Mouse (Mus musculus): ENCODE measurements around the gene Zdhhc23. TPM values are rescaled to one million over a fixed set of nuclear protein-coding genes. Genes with fewer than 3 reads are reported as not detected.

The Zdhhc23 gene
- total and polyA plus RNA-seq, 3 experiments = 3.8 to 53.3 (median 7.8) TPM

- no peaks in the 10 kb centered on the region for H3K9me3 ChIP-seq (replicated peaks; ENCODE audit: insufficient read depth, low read length)
- H3K27ac ChIP-seq (ENCODE audit: control insufficient read depth, low read depth, low read length) = no peak overlapping the region
- H3K4me3 ChIP-seq (ENCODE audit: control insufficient read depth in 1 of 2, insufficient read depth in 1 of 2, low read depth in 2 of 2, low read length in 2 of 2) = no peak overlapping the region
- H3K27me3 ChIP-seq (ENCODE audit: control insufficient read depth in 1 of 2, insufficient read depth in 2 of 2, low read length in 2 of 2) = no peaks in the 10 kb centered on the region
- H3K79me2 ChIP-seq (ENCODE audit: control insufficient read depth, insufficient read depth, low read length, poor library complexity) = no peaks in the 10 kb centered on the region
- peaks cover 0 to 6% of the 10 kb centered on the region in 2 experiments; a peak in 2 of 4 replicates for H3K36me3 ChIP-seq (ENCODE audit: control insufficient read depth in 1 of 2, insufficient read depth in 2 of 2, low read length in 2 of 2)
- H3K4me1 ChIP-seq (ENCODE audit: control insufficient read depth in 1 of 2, insufficient read depth in 2 of 2, low read length in 2 of 2) = peaks cover 2 to 3% of the 10 kb centered on the region in 2 experiments; a peak in 3 of 4 replicates
- no peak for TF ChIP-seq MEF2A (IDR thresholded peaks at IDR 0.05; ENCODE audit: extremely low read depth, insufficient replicate concordance, low read depth, low read length, poor library complexity, severe bottlenecking)
- no peak overlapping the region for H3K9ac ChIP-seq (ENCODE audit: control insufficient read depth, low read depth, low read length, poor library complexity, severe bottlenecking)
- no peak for DNase-seq (ENCODE audit: low read depth, low spot score)
These were observed 43.7 kb downstream of the Zdhhc23 start for GRCm38 (mm10) chr16:43935892-43936291.

DNA sequence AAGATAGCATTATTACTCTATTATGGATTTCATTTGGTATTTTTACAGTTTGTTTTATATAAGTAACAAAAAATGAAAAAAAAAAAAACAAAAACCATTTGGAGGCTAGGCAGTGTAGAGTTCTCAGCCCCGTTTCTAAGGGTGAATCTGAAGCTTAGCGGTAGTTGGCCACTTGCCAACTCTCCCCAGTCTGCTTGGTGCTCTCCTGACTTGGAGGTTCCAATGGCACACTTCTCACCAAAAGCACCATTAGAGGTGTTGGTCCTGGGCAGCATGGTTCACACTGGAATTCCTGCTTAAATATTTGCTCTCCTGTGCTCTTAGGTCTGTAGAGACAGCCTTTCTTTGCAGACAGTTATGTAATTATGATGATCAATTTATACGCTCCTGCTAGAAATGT, 44.2 kb downstream of the Zdhhc23 start:
- Histone ChIP-seq H3K36me3 (ENCODE audit: control insufficient read depth in 1 of 2, insufficient read depth in 2 of 2, low read length in 2 of 2) (peaks cover 0 to 6% of the 10 kb centered on the region in 2 experiments; a peak in 2 of 4 replicates), H3K4me3 (ENCODE audit: control insufficient read depth in 1 of 2, insufficient read depth in 1 of 2, low read depth in 2 of 2, low read length in 2 of 2) (no peak overlapping the region), H3K27ac (ENCODE audit: control insufficient read depth, low read depth, low read length) (no peak overlapping the region), H3K27me3 (ENCODE audit: control insufficient read depth in 1 of 2, insufficient read depth in 2 of 2, low read length in 2 of 2) (no peaks in the 10 kb centered on the region), H3K4me1 (ENCODE audit: control insufficient read depth in 1 of 2, insufficient read depth in 2 of 2, low read length in 2 of 2) (peaks cover 2 to 3% of the 10 kb centered on the region in 2 experiments; a peak in 3 of 4 replicates), H3K9ac (ENCODE audit: control insufficient read depth, low read depth, low read length, poor library complexity, severe bottlenecking) (no peak overlapping the region), H3K9me3 (replicated peaks; ENCODE audit: insufficient read depth, low read length) (no peaks in the 10 kb centered on the region), H3K79me2 (ENCODE audit: control insufficient read depth, insufficient read depth, low read length, poor library complexity) (no peaks in the 10 kb centered on the region)
- TF ChIP-seq ZC3H11A (IDR thresholded peaks at IDR 0.05; ENCODE audit: low read depth, low read length) (no peak), MAZ (IDR thresholded peaks at IDR 0.05; ENCODE audit: low read depth, low read length) (no peak), GATA1 (IDR thresholded peaks at IDR 0.05; ENCODE audit: low read depth, low read length) (no peak), NRF1 (IDR thresholded peaks at IDR 0.05; ENCODE audit: insufficient read depth, low read depth, low read length, poor library complexity, severe bottlenecking) (no peak), USF1 (IDR thresholded peaks at IDR 0.05; ENCODE audit: low read depth, low read length) (no peak), POLR2A (IDR thresholded peaks at IDR 0.05; ENCODE audit: control insufficient read depth in 1 of 2, insufficient read depth in 1 of 2, low read depth in 1 of 2, low read length in 2 of 2, poor library complexity in 1 of 2) (no peak), ZMIZ1 (IDR thresholded peaks at IDR 0.05; ENCODE audit: low read depth, low read length) (no peak), MAFK (IDR thresholded peaks at IDR 0.05; ENCODE audit: borderline replicate concordance, low read depth, low read length) (no peak), ELF1 (IDR thresholded peaks at IDR 0.05; ENCODE audit: low read depth, low read length) (no peak), SMC3 (IDR thresholded peaks at IDR 0.05; ENCODE audit: low read depth, low read length) (no peak), E2F4 (IDR thresholded peaks at IDR 0.05; ENCODE audit: borderline replicate concordance, low read depth, low read length) (no peak), USF2 (IDR thresholded peaks at IDR 0.05; ENCODE audit: borderline replicate concordance in 1 of 2, insufficient read depth in 1 of 2, low read depth in 1 of 2, low read length in 2 of 2) (no peak), CHD1 (IDR thresholded peaks at IDR 0.05; ENCODE audit: low read depth, low read length) (no peak), ZKSCAN1 (IDR thresholded peaks at IDR 0.05; ENCODE audit: low read depth, low read length) (no peak), NELFE (IDR thresholded peaks at IDR 0.05; ENCODE audit: low read depth, low read length) (no peak)
- DNase-seq (ENCODE audit: low read depth, low spot score) = peak; percentile 67
